8 mouse cellular contexts compared by ENCODE assay signal in the genomic region with DNA sequence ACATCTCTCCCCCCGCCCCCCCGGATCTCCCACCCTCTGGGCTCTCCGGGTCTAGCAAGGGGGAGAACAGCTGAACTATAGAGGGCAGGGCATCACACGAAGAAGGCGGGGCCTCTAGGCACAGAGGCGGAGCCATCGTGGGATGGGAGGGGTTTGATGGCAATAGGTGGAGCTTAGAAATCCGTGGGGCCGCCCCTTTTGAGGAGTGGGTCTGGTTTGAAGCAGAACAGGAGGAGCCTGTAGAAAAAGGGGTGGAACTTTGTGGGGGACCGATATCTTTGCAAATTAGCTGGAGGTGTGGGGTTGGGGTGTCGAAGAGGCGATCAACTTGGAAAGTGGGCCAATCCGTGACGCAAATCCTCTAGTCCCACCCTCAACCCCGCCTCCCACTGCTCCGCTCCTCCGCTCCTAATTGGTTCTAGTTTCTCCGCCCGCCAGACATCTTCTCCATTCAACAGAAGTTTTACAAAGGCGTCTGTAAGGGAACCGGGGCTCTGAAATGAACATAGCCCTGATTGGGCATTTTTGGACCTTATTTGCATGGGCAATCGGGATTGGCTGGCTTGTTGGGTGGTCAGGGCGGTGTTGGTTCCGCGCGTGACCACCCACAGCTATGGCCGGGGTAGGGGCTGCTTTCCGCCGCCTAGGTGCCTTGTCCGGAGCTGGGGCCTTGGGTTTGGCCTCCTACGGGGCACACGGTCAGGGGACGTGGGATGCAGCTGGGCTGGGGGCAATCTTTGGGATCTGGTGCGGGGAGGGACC. TPM values are rescaled to one million over a fixed set of nuclear protein-coding genes. Genes with fewer than 3 reads are reported as not detected.
DNase-seq lines count a peak whose midpoint lies in the region; ATAC-seq and TF ChIP-seq lines count a peak whose summit lies in the region.

A gene (plus strand): TSS at position 563 of the 762 bp plus-strand sequence.

- WGBS in hindbrain, embryonic 13.5 days = 1% methylated on average over 34 of the region's 34 CpGs

- no peak for TF ChIP-seq CTCF in Patski (IDR thresholded peaks at IDR 0.05)

- ATAC-seq in Patski = peak; percentile 83
- peak; percentile 91 for ATAC-seq in hindbrain, embryonic 13.5 days (ENCODE audit: low FRiP score)

- peak within 1 kb of the TSS; percentile 99 for H3K27ac ChIP-seq in hindbrain, embryonic 13.5 days

- H3K4me1 ChIP-seq in hindbrain, embryonic 13.5 days (replicated peaks) = peaks cover 41% of the 10 kb centered on the region

- peak within 1 kb of the TSS; percentile 99 for H3K9ac ChIP-seq in hindbrain, embryonic 13.5 days

- peaks cover 8% of the 10 kb centered on the region for H3K36me3 ChIP-seq in hindbrain, embryonic 13.5 days

- peak; percentile 96 for DNase-seq in Patski (ENCODE audit: low read depth, low spot score)
- DNase-seq in cerebellum, postnatal 14 days = peak; percentile 97 to 98
- DNase-seq in frontal cortex, postnatal 14 days (ENCODE audit: low spot score in 2 of 2) = peak; percentile 95 to 98
- peak; percentile 81 to 92 for DNase-seq in layer of hippocampus, postnatal 25 days (ENCODE audit: extremely low spot score in 1 of 2, low spot score in 1 of 2)
- DNase-seq in lung, postnatal 25 days (ENCODE audit: low spot score) = peak; percentile 98
- DNase-seq in retina, embryonic 14.5 days (ENCODE audit: low spot score) = peak; percentile 98
- peak; percentile 92 for DNase-seq in thymus, postnatal 4 days

- CTCF ChIA-PET in Patski (lab: Charles Lee) = no interaction called here

- in situ Hi-C loops in Patski (cut with MboI; ENCODE audit: low pct_unique_long_range_greater_than_20kb) = no loop called here

- POLR2A ChIA-PET in Patski (lab: Charles Lee) = interaction anchor here (0.6 to 1.8 kb wide), 4 partner anchors 9 to 119 kb away, joined by 3 to 5 read pairs (median 4); no protein-coding TSS in a partner anchor

- H3K27me3 ChIP-seq in Patski = no peaks in the 10 kb centered on the region
- H3K27me3 ChIP-seq in hindbrain, embryonic 13.5 days = no peaks in the 10 kb centered on the region

- H3K4me2 ChIP-seq in hindbrain, embryonic 13.5 days = peak within 1 kb of the TSS; percentile 99

- H3K4me3 ChIP-seq in hindbrain, embryonic 13.5 days = peak within 1 kb of the TSS; percentile 98

- no peaks in the 10 kb centered on the region for H3K9me3 ChIP-seq in hindbrain, embryonic 13.5 days

RNA-seq across cellular contexts. Expression of the gene that starts here (rescaled TPM):
- 158 TPM for polyA plus RNA-seq in Patski (2021)
- 368 and 374 TPM in 2 replicates for polyA plus RNA-seq in hindbrain, embryonic 13.5 days (2015; fragmentation: Nextera tagmentation; extraction: Ambion mirVana)
- 100 to 1,000 TPM; 112 to 135 TPM for total RNA-seq in layer of hippocampus, postnatal 25 days (2021)

Comparison
In these comparisons a context has a peak if more than half of its experiments do, and no peak if none do; other contexts are left out.
1. Peak in every context shown above with its lines: DNase-seq, ATAC-seq, H3K4me3 ChIP-seq and H3K27ac ChIP-seq.